Mouse (Mus musculus) mesoderm, embryonic 11.5 days (tissue): ENCODE data around the gene Ccdc28b.

Source experiments
- DNase-seq: peaks from one replicate; pipeline ENCODE4 v3.0.0-alpha.2; 2012; ENCODE audit warnings: low read depth, low spot score

Gene Ccdc28b

GRCm38 (mm10) chr4:129624281-129625028 is 708 bp upstream of the Ccdc28b start:
- peak; percentile 90 for DNase-seq

DNA sequence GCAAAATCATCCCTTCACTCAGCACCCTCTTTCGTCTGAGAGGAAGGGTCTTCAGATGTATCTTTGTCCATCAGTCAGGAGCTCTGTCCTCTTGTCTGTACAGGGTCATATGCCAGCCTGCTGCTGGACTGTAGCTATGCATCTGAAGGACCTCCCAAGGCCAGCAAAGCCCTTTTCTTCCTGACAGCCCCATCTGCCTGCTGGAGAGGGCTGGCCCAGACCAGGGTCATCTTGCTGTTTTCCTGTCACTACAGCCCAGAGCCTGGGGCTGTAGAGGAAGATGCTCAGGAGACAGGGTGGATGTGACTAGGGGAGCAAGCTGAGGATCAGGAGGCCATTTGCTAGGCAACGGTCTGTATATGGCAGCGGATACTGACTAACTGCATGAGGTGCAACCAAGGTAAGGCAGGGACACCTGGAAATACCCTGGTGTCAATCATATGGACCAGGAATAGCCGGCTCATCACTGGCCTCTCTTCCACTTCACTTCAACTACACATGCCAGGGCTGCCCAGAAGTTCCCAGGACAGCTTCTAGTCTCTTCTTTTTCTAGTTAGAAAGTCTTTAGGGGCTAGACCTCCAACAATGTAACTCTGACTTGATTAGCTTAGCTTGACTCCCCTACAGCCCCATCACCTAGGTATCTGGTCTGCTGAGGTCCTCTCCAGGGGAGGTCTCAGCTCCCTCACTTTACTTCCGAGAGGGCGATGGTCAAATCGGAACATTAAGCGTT is 778 bp downstream of the Ccdc28b start:
- no peak for DNase-seq

DNA sequence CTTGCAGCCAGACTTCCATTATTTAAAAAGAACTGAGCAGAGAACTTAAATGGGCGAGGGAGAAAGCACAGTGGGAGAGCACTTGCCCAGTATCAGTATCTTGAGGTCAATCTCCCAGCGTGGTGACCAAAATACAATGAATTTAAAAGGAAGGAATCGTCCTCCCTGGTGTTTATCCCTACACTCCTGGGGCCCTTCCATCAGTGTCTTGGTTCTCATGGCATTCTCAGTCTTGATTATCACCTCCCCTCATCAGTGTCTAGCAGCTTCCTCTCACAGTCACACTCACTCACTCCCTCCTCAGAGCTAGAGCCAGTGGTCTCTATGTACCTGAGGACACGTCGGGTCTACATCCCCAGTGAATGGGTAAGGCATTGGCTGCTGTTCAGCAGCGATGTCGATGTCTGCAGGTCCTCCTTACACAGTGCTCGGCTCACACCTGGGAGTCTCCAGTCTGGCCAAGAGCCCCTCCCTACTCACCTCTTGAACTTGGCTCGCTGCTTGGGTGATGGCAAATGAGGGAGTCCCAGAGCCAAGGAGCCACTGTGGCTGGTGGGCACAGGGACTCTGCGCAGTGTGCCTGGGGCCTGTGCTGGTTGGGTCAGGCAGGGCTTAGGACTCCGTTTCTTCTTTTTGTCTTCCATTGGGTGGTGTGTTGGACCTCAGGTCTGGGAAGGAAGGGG is 1.5 kb downstream of the Ccdc28b start:
- DNase-seq: no peak

GRCm38 (mm10) chr4:129621283-129621841 is 2.4 kb downstream of the Ccdc28b start:
- no peak for DNase-seq

GRCm38 (mm10) chr4:129620419-129621282 is 3.1 kb downstream of the Ccdc28b start:
- no peak for DNase-seq

GRCm38 (mm10) chr4:129618786-129619691 is 4.7 kb downstream of the Ccdc28b start, which contains the start of gene Iqcc:
Gene Iqcc (minus strand): TSS chr4:129619099.
- DNase-seq: peak; percentile 93

DNA sequence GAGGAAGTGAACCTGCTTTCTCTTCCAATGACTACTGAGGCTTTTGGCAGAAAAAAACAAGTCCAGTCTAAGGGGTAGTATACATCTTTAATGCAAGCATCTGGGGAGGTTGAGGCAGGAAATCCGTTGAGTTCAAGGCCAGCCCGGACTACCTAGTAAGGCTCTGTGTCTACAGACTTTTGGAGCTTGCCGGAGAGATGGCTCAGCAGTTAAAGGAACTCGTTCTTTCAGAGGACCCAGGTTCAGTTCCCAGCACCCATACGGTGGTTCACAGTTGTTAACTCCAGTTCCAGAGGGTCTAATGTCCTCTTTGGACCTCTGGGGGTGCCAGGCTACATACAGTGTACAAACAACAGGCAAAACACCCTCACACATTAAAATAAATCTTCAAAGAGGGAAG is 5.7 kb downstream of the Ccdc28b start:
- no peak for DNase-seq

DNA sequence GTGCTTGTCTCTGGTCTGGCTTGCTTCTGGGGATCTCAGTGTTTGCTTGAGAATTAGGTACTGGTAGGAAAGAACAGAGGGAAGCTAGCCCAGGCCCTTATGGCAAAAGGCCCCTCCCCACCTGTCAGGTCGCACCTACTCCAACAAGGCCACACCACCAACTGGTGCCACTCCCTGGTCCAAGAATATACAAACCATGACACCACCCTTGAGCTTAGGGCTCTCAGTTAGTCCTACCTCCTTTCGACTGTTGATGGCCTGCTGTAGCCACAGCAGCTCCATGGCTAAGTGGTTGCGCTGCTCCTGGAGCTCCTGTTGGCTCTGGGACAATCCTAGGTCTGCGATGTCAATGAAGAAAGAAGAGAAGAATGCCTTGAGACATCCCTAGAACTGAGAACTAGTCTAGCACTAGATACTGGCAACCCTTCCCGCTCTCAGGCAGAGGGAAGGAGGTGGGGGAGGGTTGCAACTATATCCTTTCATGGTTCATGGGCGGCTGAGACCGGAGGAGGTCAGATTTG is 6.6 kb downstream of the Ccdc28b start:
- DNase-seq: no peak

DNA sequence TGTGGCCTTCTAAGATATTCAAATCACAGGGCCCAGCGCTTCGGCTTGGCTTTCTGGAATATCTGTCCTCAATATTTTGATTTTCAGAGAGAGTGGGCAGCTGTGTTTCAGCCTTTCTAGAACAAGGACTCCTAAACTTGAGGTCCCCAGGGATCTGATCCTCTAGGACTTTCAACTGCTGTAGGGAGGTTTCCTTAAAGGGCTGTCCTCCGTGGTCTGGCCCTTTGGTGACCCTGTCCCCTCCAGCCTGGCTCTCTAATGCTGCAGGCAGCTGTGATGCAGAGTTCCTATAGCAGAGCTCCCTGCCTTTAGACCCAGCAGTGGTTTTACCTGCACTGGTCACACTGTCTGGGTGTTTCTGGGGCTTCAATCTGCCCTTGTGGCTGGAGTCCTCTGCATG is 7.1 kb downstream of the Ccdc28b start:
- no peak for DNase-seq

- DNase-seq: no peak
Measured at GRCm38 (mm10) chr4:129615801-129616290, 7.9 kb downstream of the Ccdc28b start.

DNA sequence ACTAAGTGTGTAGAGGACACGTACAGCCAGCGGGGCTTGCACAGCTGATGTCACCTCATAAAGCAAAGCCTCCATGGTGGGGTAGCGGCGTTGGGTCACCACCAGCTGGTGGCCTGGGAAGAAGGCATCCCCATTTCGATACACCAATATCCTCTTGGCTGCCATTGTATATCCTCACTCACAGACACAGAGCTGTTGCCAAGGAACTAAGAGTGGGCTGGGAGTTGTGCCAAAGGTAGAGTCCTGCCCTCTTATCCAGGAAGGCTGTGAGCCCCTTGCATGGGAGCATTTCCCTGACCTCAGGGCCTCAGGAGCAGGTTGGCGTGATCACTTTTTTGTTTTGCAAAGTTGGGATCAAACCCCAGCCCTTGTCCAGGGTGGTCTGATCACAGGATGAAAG is 9.7 kb downstream of the Ccdc28b start, which contains the start of gene Dcdc2b:
TSS of gene Dcdc2b (minus strand) at position 165 of the 400 bp plus-strand sequence.
- DNase-seq: no peak

DNA sequence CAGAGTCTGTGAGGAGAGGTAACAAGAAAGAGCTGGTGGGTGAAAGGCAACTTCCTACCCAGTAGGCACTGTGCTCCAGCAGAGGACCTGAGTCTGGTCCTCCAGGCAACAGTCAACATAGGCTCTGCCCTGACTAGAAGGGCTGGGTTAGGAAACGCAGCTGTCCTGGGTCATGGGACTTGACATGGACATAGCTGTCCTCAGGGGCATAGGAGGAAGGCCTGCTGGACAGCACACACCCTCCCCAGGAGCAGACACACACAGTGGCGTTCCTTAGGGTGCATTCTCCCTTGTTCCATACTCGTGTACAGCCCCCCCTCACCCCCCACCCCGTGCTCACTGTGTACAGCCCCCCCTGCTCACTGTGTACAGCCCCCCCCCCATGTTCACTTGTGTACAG is 13.3 kb downstream of the Ccdc28b start:
- DNase-seq: no peak

DNA sequence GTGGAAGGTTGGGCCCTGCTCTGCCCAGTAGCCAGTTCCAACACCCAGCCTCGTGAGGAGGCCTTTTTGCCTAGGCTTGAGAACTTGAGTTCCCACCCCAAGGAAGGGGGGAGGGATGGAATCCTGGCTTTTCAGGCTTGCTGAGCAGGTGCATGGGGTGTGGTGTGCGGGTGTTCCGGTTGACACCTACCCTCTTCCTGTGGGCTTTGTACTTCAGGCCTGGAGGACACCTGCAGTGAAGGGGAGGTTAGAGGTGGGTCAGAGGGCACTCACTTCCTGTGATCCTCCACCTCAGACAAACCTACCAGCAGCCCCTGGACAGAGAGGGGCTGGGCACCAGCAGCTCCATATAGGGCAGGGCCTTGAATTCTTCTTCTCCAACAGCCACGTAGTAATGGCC is 13.7 kb downstream of the Ccdc28b start:
- DNase-seq: no peak

DNA sequence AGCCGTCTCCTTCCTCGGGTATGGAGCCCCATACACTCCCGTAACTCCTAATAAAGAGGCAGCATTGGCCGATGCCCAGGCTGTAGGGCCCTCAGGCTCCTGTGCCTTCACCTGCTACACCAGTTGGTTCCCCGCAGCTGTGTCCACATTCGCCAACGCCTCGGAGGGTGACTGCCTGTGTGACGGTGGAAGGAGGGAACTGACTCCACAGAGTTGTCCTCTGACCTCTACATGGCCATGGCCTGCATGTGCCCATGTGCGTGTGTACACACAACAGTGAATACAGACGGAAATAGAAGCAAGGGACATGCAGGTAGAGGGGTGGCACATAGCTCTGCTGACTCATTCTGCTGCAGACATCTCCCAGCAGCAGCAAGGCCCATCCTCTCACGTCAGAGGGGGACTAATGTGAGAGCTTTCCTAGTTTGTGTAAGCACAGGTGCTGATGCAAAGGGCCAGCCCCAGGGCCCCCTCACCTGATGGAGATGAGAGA is 14.6 kb downstream of the Ccdc28b start:
- no peak for DNase-seq

DNA sequence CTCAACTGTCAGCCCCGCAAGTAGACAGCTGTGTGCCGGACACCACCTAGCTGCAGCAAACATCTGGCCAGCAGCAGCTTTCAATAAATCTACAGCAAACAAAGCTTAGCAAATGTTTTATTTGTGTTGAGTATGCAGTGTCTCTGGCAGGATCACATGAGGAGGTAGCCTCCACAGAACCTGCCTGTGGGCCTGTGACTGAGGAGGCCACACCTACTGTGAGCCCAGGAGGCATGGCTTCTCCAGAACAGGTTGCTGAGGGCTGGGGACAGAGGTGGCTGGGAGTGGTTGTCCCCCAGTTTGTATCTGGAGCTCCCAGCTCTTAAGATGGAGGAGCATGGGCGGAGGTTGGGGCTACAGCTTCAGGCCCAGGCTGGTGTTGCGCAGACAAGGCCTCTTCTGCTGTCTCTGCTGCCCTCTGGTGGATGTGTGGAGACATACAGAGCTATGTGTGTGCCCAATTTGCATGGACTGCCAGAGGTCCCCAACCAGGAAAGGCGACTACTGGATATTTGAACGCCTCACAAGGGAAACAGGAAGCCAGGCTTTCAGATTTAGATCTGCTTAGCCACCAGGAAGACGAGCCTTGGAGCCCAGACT is 15.2 kb downstream of the Ccdc28b start:
- peak; percentile 89 for DNase-seq

DNA sequence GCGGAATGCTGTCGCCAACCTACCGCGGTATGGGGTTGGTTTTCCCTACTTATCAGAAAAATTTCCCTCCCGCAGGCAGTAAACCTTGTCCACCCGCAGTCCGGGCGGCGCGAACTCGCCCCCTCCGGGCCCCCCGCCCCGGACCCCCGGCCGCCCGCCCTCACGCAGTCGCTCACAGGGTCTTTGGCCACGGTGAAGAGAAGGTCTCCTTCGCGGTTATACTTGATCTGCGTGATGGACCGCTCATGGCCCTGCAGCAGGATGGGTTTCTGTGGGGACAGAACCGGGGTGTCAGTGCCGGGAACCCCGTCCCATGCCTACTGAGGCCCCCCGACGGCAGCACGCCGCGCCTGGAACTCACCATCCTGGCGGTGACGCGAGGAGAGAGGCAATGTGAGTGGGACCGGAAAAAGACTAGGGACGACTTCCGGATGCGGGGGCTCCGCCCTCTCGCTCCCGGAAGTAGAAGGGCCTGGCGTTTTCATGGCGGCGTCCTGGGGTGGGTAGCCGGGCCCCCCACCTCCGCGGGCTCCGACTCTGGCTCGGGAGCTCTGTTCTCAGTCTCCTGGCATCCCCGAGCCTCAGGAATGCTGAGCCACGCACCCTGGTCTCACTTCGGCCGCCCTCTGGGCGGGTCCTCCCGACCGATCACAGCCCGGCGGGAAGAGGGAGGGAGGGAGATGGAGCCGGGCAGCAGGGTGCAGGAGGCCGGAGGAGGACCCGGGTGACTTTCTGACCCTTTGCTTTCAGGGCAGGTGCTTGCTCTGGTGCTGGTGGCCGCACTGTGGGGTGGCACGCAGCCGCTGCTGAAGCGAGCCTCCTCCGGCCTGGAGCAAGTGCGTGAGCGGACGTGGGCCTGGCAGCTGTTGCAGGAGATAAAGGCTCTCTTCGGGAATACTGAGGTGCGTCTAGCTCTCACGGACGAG is 23.3 kb downstream of the Ccdc28b start, which contains the start of the genes Eif3i and Tmem234:
TSS of gene Eif3i (minus strand) at position 416 of the 926 bp plus-strand sequence.
TSS of gene Tmem234 (plus strand) at position 436 of the 926 bp plus-strand sequence.
- DNase-seq: peak; percentile 87

DNA sequence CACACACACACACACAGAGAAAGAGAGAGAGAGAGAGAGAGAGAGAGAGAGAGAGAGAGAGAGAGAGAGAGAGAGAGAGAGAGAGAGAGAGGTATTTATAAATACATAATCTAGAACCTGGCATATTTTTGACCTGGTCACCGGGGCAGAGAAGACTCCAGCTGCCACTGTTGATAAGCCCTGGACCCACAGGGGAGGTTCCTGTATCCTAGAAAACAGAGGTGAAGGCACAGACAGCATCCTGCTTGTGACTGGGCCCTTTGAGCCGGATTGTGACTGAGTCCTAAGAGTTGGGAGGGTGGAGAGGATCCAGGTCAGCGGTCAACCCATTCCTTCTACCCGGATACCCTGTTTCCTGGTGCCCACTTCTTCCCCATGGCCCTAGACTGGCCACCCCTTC is 34.9 kb downstream of the Ccdc28b start:
- DNase-seq: no peak

DNA sequence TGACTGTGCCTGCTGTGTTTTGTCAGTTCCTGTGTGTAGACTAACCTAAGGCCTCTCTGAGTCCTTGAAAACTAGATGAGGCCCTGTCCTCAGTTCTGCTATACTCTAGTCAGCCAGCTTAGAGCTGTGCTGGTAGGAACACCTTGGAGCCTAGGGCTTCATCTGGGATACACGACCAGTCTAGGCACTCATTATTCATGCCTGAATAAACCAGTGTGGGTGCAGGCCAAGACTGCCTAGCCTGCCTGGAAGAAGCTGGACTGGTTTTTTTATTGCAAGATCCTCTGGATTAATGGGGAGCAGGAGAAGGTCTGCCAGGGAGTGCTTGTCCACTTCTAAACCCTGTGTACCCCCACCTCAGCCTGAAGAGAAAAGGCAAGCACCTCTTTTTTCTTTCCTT is 36.8 kb downstream of the Ccdc28b start:
- no peak for DNase-seq
